Comparison of ENCODE assay signal across 12 mouse cellular contexts in the genomic region with DNA sequence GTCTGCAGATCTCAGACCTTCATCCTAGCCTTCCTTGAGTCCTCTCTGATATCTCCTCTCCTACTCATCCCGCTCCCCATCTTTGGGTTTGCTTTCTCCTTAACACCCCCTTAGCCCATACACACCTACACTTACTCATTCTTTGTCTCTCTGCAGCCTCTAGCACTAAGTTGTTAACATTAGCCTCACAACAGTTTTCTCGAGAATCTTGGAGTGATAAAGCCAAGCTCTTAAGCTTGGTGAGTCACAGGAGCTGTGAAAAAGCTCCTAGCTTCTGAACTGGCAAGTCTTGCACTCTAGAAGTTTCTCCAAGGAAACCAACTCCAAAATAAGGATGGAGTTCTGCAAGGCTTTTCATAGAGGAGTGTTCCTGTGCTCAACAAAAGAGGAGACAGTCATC.
"Had no signal": no experiment of that assay in that cellular context is flagged by ENCODE, and none has a peak within 500 bp of the region (broad histone marks: within the 10 kb centered on the region; RNA-seq: fewer than 3 reads in every experiment).

No protein-coding gene starts in this region.

- DNase-seq: liver, postnatal 0 days; lung, embryonic 14.5 days; lung, postnatal 10 days; lung, postnatal 4 days; retina, postnatal 1 day; right cerebral cortex, adult 18-20 months; right cerebral cortex, postnatal 25 days; right cerebral cortex, postnatal 4 days; spleen, adult 18-20 months; thymus, adult 2 months; thymus, postnatal 25 days; thymus, postnatal 4 days had no signal
